Mouse (Mus musculus): ENCODE results near the gene H2afx.
A peak's percentile ranks its signal among the peaks of the same experiment; 100 is the strongest.
"Not testable (repeated sequence)": the region's sequence is repeated elsewhere in the genome, so short reads cannot be mapped to it uniquely, and the experiment has no call there.

H2afx gene

DNA sequence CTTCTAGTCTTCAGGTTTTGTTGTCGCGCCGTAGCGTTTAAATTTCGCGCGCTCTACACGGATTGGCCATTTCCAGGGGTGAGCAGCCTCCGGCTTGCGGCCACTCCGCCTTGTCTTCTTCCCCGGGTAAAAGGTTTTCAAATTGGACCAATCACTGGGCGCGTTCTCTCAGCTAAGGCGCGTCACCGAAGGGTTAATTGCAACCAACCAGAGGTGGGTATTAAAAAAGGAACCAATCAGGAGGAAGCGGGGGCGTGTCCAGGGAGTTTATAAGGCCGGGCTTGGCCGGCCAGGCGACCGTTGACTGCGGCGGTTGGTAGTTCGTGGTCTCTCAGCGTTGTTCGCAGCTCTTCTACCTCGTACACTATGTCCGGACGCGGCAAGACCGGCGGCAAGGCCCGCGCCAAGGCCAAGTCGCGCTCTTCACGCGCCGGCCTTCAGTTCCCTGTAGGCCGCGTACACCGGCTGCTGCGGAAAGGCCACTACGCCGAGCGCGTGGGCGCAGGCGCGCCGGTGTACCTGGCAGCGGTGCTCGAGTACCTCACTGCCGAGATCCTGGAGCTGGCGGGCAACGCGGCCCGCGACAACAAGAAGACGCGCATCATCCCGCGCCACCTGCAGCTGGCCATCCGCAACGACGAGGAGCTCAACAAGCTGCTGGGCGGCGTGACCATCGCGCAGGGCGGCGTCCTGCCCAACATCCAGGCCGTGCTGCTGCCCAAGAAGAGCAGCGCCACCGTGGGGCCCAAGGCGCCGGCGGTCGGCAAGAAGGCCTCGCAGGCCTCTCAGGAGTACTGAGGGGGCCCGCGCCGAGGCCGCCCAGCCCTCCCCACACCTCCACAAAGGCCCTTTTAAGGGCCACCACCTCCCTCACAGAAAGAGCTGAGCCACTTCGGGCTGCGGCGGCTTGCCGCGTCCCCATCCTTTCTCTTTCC is at the start of gene H2afx:
Gene H2afx, plus strand, starts transcription at position 299 of the 935 bp plus-strand sequence.
- DNase-seq (ENCODE audit: low read depth), result peak; percentile 100

DNA sequence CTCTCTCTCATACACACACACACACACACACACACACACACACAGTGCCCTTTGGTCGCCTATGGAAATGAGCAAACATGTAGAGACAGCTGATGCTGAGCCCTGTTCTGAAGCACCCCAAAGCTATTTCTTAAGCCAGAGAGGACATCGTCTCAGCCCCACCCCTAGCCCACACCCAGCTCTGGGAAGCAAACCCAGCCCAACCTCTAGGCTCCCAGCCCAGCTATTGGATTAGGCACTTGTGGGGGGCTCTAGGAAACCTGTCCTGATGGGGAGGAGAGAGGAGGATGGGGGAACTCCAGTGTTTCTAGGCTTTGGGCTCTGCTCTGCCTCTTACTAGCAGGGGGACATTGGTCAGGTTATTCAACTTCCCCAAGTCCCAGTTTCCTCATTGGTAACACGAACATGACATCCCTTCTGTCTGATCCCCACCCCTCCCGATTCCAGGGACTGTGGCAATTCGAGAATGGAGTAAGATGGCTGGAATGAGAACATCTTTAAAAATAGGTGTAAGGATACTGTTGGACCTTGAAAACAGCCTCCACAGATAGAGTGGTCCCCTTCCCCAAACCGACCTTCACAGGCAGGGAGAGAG is 48.1 kb upstream of the H2afx start:
- no peak for DNase-seq (ENCODE audit: low read depth)

DNA sequence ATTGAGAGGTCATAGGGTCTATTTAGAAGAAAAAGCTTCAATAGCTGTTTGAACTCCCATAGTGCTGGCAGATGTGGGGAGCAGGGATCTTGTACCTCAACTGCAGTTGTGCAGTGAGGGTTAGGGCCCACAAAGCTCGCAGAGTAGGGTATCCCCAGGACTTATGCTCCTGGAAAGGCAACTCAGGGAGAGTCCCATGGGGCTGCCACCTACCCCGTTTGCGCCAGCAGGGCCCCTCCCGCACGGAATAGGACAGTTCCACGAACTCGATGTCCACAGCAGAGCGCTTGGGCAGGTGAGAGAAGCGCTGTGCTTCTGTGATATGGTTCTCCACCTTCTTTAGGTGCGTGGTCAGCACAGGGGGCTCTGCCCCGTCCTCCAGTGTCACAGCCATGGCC is 47.5 kb upstream of the H2afx start:
- DNase-seq (ENCODE audit: low read depth), result no peak

DNA sequence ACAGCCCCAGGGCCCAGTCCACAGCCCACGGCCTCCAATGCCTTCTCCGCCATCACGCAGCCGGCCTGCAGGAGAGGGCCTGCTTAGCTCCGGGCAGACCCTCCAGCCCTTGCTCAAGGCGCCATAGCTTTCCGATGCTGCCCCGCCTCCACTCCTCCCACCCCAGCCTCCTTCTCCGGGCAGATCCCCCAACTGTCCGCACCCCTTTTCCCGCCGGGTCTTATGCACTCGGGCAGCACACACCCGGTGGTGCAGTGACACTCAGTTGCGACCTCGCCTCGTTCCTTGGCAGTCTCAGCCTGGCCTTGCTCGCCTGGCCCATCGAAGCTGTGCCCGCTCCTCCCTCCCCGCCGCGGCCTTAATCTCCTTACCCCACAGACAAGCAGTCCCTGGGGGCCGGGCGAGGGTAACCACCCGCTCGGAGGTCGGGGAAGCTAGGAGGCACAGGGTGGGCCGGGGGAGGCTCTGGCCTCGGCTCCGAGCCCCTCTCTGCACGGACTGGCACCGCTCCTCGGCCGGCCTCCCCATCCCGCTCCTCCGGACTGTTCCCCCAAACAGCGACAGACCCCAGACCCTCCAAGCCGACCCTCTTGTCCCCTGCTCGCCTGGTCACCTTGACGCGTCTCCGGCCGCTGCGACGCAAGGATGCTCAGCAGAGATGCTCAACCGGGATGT is 47.0 kb upstream of the H2afx start:
- no peak for DNase-seq (ENCODE audit: low read depth)

DNA sequence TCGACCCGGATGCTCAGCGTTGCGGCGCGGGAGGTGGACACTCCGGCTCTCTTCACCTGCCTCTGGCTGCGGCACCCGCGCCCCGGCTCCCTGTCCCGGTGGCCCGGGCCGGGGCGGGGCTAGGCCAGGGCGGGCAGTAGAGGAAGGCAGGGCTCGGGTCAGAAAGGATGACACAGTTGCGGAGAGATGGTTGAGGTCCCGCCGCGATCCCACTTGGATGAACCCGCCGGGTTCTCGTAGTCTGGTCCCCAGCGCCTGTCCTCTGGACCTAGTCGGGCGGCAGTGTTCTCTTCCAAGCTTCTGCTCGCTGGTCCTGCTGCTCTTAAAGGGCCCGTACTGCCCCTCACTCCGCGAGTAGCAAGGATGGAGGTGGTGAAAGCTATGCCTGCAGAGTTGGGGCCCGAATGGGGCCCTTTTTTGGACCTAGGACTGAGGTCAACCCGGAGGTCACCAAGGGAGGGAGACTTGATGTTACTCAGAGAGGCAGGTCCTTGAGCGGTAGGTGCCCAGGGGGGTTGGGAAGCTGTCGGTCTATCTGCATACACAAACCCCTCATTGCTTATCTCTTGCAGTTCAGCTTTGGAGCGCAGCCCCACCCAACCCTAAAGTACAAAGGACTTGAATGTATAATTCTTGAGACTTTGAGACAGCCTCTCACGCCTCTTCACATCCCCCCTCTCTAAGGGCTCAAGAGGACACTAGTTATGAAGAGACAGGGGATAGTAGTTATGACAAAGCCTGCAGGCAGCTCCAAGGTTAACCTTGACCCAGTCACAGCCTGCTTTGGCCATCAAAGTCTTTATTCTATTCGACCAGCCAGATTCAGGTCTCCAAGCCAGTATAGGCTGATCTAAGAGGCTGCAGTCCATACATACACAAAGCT is 46.2 kb upstream of the H2afx start, which contains the start of gene Abcg4:
Gene Abcg4, minus strand, starts transcription at position 540 of the 883 bp plus-strand sequence.
- DNase-seq (ENCODE audit: low read depth), result no peak

DNA sequence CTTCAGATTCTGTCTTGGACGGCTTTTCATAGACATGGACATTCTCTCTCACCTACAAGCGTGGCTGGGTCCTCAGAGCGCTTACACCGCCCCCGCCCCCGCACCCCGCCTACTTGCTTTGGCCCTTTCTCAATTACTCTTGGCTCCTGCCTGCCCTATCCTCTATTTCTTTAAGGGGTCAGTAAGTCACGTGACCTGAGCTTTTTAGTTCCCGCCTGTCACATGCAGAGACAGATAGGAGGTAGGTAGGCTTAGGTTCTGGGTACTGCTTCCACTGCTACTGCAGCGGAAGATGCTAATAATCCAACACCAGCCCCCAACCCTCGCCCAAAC is 45.6 kb upstream of the H2afx start:
- no peak for DNase-seq (ENCODE audit: low read depth)

DNA sequence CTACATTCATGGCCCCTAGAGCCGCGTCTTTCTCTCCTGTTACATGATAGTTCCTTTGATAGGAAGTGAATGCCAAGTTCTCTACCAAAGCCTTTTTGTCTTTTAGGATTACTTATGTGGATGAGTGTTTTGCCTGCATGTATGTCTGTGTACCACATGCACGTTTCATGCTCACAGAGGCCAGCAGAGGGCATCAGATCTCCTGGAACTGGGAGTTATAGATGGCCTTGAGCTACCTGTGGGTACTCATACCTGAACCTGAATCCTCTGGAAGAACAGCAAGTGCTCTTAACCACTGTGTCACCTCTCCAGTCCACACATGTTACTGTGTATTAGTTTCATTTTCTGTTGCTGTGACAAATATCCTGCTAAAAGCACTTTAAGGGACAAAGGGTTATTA is 42.0 kb upstream of the H2afx start:
- DNase-seq (ENCODE audit: low read depth), result peak; percentile 56

DNA sequence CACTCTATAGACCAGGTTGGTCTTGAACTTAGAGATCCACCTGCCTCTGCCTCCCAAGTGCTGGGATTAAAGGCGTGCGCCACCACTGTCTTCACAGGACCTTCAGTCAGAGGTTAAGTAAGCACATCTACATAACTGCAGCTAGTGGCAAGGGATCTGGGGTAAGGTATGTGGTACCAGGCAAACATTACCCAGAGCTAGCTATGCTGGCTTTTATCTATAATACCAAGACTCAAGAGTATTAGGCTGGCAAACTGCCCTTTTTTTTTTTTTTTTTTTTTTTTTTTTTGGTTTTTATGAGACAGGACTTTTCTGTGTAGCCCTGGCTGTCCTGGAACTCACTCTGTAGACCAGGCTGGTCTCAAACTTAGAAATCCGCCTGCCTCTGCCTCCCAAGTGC is 34.5 kb upstream of the H2afx start:
- DNase-seq (ENCODE audit: low read depth), result not testable (repeated sequence)

DNA sequence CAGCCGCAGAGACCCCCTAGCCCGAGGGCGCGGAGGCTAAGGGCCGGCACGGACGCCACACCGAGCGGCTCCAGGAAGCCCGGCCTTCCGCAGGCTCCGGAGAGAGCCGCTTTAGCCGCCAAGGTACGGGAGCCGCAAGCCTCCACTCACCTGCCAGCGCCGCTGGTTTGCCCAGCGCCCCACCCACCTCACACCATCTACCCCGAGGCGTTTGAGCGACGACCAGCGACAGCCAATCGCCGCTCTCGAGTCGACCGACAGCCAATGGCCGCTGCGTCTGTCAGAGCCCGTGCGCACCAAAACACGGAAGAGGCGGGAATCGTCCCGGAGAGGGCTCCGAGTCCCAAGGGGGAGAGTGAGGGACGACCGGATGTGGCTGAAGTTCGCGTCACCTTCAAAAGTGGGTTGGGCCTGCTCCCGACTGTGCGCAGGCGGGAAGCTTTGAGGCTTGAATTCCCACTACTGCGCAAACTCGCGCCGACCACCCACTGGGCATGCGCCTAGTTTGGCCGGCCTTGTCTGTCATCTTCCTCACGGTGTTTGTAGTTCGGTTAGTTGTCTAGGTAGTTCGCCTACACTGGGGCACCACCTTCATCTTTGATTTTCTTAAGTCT is 28.9 kb upstream of the H2afx start, which contains the start of gene Hinfp:
Gene Hinfp, minus strand, starts transcription at position 206 of the 614 bp plus-strand sequence.
- peak; percentile 99 for DNase-seq (ENCODE audit: low read depth)

DNA sequence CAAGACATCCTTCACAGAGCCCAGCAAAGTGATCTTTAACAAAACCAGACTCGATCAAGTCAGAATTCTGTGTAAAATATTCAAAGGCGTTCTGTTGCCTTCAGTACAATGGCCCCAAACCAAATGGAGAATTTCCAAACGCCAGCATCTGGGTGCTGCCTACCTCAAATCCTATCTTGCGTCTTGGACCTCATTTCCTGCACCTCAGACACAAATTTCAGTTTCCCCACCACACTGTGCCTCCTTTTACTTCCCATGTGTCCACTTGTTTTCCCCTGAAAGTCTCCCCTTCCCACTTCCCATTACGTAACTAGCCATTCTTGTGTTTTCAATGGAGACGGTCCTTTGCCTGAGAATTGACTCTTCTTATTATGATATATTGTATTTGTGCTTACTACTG is 28.0 kb upstream of the H2afx start:
- no peak for DNase-seq (ENCODE audit: low read depth)

DNA sequence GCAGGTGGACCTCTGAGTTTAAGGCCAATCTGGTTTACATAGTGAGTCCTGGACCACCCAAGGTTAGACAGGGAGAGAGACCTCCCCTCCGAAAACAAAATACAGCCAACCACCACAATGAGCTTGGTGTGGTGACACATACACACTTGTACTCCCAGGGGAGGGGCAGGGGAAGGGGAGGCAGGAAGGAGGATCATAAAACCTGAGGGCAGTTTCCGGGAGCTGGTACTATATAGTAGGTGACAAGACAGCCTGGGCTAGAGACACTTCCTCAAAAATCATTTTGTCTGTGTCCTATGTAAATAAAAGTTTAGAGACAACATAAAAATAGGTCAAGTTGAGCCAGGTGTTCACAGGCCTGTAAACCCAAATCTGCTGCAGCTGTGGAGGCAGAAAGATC is 27.2 kb upstream of the H2afx start:
- DNase-seq (ENCODE audit: low read depth), result no peak

DNA sequence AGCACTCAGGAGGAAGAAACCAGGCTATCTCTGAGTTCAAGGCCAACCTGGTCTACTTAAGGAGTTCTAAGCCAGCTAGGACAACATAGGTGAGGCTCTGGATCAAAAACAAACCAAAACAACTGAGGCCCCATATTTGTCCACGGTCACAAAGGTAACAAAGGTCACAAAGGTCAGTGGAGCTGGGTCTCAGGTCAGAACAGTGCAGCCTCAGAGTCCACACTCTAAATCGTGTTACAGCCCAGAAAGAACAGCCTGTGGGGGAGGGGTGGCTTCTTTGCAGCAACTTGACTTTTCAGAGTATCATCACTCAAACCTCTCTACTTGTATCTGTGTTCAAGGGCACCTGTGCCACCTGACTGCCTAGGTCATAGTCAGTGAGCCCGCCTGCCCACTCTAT is 24.7 kb upstream of the H2afx start:
- no peak for DNase-seq (ENCODE audit: low read depth)

DNA sequence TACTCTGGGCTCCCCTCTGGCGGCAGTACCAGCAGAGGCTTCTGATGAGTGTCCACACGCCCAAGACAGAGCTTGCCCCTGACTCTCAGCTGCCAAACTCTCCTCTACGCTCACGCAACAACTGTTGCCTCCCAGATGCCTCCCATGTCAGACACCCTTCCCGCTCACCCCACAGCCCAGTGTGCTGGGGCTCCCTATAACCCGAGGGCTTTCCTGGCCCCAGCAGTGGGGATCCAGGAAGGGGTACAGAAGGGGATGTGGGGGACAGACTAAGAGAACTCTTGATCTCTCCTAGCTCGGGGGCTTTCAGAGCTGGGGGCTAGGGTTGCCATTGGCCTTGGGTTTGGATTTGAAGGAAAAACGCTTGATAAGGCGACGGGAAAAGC is 23.8 kb upstream of the H2afx start:
- no peak for DNase-seq (ENCODE audit: low read depth)

DNA sequence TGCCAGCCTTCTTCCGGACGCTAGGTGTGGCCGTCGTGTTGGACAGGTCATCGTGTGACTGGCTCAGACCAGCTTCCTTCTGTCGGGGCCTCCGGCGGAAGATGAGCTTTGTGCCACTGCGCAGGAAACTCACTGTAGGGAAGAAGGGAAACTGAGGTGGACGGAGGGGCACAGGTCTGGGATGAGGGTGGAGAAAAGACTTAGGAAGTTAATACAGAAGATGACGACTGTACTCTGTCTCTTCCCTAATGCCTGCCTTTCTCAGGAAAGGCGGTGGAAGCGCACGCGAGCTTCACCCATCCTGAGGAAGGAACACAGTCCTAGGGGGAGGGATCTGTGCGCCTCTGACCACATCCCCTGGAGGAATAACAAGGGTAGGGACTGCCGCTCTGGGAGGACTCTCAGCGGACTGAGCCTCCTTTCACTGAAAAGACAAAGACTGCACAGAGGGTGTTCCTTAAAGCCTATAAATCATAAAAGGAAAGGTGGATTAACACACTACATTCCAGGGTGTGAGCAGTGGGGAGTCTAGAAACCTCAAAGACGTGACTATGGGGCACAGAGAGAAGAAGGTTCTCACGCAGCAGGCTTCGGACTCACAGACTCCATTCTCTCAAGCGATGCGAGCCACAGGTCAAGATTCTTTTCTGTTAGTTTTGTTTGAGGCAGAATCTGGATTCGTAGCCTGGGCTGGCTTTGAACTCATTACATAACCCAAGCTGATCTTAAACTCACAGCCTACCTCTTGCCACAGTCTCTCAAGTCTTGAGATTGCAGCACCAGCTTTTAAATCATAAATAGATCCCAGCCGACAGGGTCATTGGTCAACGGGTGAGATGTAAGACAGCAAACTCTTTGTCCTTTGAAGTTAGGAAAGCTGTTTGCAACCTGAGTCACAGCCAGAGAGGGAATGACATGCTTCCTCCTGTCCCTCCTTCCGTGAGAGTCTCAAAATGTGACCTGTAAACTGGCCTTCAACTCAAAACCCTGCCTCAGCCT is 23.1 kb upstream of the H2afx start:
- no peak for DNase-seq (ENCODE audit: low read depth)

DNA sequence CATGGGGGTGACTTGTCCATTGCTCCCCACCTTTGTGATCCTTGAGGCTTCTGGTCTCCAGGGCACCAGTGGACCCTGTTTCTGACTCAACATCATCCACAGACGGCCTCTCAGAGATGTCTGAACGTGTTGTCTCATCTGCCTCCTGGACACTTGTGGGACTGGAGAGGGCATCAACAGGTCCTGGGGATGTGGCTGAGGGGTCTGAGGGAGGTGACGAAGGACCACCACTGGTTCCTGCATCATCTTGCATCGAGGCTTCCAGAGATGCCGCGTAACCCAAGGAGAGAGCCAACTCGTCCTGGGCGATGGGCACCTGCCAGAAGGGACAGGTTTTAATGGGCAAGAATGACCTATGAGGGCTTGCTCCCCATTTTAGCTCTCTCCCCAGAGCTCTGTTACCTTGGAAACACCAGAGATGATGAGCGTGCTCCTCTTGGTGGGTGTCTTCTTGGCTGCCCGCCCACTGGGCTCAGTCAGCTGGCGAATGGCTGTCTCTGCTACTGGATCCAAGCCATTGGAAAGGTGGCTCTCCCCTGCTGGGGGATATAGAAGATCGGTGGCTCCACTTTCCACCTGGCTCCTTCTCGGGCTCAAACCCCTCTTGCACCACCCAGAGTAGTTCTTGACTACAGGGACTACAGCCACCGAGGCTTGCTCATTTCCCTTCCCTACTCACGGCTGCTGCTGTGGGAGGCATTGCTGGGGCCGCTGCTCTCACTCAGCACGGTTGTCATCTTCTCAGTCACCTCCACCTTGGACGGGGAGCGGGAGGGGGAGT is 20.8 kb upstream of the H2afx start:
- DNase-seq (ENCODE audit: low read depth), result no peak

DNA sequence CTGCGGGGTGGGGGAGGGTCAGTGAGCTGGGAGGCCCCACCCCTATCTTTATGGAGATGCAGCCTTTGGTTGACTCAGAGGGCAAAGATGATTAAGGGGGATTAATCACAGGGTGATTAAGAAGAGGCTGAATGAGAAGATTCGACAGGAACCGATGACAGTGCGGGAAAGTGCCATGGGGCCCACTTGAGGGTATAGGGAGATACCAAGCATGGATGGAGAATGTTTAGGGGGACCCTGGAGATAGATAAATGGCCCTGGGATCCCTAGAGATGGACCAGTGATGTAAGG is 20.3 kb upstream of the H2afx start:
- no peak for DNase-seq (ENCODE audit: low read depth)

DNA sequence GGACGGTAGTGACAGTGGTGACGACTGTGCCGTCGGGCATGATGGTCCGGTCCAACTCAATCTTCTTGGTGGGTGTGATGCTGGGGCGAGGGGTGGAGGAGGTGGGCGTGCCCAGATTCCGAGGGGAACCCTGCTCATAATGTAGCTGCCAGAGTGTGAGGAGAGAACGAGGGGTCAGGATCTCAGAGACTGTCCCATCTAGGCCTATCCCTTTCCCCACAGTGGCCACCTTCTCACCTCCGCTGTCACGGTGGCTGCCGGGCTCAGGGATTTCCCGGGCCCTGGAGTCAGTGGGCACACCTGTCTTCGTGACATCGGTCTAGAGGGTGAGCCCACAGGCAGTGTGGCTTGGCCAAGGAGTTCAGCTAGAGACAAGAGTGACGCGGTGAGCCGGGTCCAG is 19.6 kb upstream of the H2afx start:
- DNase-seq (ENCODE audit: low read depth), result no peak

DNA sequence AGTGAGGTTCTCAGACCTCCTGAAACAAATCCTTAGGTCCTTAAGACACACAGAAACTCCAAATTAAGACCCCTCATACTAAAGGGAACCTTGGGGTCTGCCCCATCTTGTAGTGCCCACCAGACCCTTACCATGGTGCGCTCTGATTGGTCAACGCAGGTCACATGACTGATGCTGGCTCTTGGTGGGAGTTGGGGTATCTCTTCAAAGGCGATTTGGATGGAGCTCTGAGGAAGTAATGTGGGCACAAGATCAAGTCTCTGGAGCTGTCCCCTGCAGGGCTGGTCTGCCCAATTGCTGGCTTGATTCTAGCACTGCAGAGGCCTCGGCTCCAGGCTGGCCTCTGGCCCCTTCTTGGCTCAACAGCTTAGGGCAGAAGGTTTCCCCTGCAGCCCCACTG is 17.0 kb upstream of the H2afx start:
- no peak for DNase-seq (ENCODE audit: low read depth)

DNA sequence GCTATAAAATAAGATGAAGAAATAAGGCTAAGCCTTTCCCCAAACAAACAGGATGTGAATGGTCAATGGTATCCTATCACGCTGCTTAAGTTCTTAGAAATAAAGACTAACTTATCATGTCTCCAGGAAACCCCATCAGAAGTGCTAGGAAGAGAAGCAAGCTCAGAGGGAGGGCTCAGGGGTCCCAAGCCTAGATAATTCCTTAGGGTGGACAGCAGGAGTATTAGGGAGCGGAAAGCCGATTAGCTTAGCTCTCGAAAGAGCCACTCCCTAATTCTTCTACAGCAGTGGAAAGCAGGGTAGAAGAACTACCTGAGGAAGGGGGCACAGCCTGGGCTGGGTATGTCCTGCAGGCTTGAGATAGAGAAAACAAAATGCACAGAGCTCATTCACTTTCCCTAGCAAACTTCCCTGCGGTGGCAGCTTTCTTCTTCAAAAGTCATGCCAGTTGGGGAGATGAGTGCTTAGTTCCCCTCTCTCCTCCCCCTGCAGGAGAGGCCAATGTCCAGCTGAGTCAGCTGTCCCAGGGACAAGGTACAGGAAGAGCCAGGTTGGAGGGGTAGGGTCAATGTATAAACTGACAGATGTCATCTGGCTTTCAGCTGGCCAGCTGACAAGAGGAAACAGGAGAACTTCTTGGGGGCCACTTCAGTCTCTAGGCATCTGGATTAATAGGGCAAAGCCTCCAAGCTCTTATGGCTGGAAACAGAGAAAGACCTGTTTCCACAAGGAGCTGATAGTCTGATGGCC is 16.2 kb upstream of the H2afx start:
- no peak for DNase-seq (ENCODE audit: low read depth)

All from 416B (cell line).